Comparison of ENCODE assay signal across 8 mouse cellular contexts in the genomic region with DNA sequence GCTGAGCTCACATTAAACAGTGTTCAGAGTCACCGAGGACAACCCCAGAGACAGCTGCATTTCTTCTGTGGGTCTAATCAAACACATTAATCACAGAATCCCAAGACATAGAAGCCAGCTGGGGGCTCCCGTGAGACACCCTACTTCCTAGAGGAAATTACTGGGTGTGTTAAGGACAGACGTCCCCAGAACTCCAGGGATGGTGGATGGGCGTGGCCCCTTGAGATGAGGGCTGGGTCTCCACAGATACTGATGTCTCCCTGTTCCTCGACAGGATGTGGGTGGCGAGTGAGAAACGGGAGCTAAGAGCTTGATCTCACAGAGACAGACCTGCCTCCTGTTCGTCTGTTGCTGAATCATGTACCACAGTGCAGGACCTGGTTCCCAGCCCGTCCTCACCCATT. TPM values are rescaled to one million over a fixed set of nuclear protein-coding genes. Genes with fewer than 3 reads are reported as not detected.
A peak's percentile ranks its signal among the peaks of the same experiment; 100 is the strongest.
DNase-seq lines count a peak whose midpoint lies in the region; ATAC-seq and TF ChIP-seq lines count a peak whose summit lies in the region.

No protein-coding gene starts in this region.

- H3K27ac ChIP-seq in embryonic fibroblast, embryonic 13.5 days (ENCODE audit: insufficient read depth, low read length) = no peak overlapping the region
- peak overlapping the region; percentile 12; the same call in 1 of the 2 replicates for H3K27ac ChIP-seq in heart, embryonic 16.5 days (ENCODE audit: low read length)
- H3K27ac ChIP-seq in kidney, postnatal 0 days = 0 out of 2 replicates have a peak overlapping the region, but pooled peaks have one; percentile 13
- H3K27ac ChIP-seq in thymus, adult 2 months (ENCODE audit: control insufficient read depth, insufficient read depth, low read length) = no peak overlapping the region

- TF ChIP-seq CTCF in embryonic fibroblast, embryonic 13.5 days (IDR thresholded peaks at IDR 0.05; ENCODE audit: borderline replicate concordance, insufficient read depth, low read length) = no peak
- no peak for TF ChIP-seq CTCF in kidney, postnatal 0 days (IDR thresholded peaks at IDR 0.05; ENCODE audit: low read depth)
- no peak for TF ChIP-seq CTCF in thymus, adult 2 months (IDR thresholded peaks at IDR 0.05; ENCODE audit: borderline replicate concordance, control insufficient read depth, extremely low read depth, insufficient read depth, low read length, poor library complexity)

- peak overlapping the region; percentile 56 for H3K9ac ChIP-seq in heart, embryonic 16.5 days (ENCODE audit: low read length)
- H3K9ac ChIP-seq in kidney, postnatal 0 days (ENCODE audit: low read depth, low read length) = no peak overlapping the region; the same call in 1 of the 2 replicates

- WGBS in heart, embryonic 16.5 days = 3% methylated on average over 9 of the region's 9 CpGs
- under 1% methylated on average over 9 of the region's 9 CpGs for WGBS in kidney, postnatal 0 days
- WGBS in thymus, adult 2 months = under 1% methylated on average over 9 of the region's 9 CpGs

- peak overlapping the region; percentile 65 for H3K4me2 ChIP-seq in heart, embryonic 16.5 days (ENCODE audit: low read depth, low read length)
- peak overlapping the region; percentile 57 for H3K4me2 ChIP-seq in kidney, postnatal 0 days (ENCODE audit: low read length)

- H3K27me3 ChIP-seq in heart, embryonic 16.5 days (ENCODE audit: control insufficient read depth, insufficient read depth, low read length) = no peaks in the 10 kb centered on the region
- H3K27me3 ChIP-seq in kidney, postnatal 0 days (ENCODE audit: insufficient read depth, low read length) = no peaks in the 10 kb centered on the region
- no peaks in the 10 kb centered on the region for H3K27me3 ChIP-seq in thymus, adult 2 months (ENCODE audit: control insufficient read depth, insufficient read depth, low read length)

- peak; percentile 41 for DNase-seq in embryo, embryonic 11 days
- DNase-seq in embryo, embryonic 10 days (ENCODE audit: low spot score) = no peak
- peak; percentile 74 for DNase-seq in kidney, postnatal 0 days (ENCODE audit: low spot score)
- peak; percentile 56 for DNase-seq in lung, postnatal 36 days
- DNase-seq in thymus, adult 2 months = peak; percentile 40
- DNase-seq in urinary bladder, postnatal 10 days (ENCODE audit: low spot score) = no peak

- H3K36me3 ChIP-seq in heart, embryonic 16.5 days (ENCODE audit: control insufficient read depth, insufficient read depth) = no peaks in the 10 kb centered on the region; the same call in 1 of the 2 replicates
- H3K36me3 ChIP-seq in kidney, postnatal 0 days (ENCODE audit: insufficient read depth, low read length) = 0 out of 2 replicates have a peak, but pooled peaks cover 5% of the 10 kb centered on the region
- no peaks in the 10 kb centered on the region for H3K36me3 ChIP-seq in thymus, adult 2 months (ENCODE audit: control insufficient read depth, insufficient read depth, low read length)

- H3K9me3 ChIP-seq in heart, embryonic 16.5 days (replicated peaks; ENCODE audit: control insufficient read depth, low read length) = no peaks in the 10 kb centered on the region
- no peaks in the 10 kb centered on the region for H3K9me3 ChIP-seq in kidney, postnatal 0 days (replicated peaks; ENCODE audit: low read length)

- peak; percentile 36; the same call in 1 of the 2 replicates for TF ChIP-seq POLR2A in embryonic fibroblast, embryonic 13.5 days (IDR thresholded peaks at IDR 0.05; ENCODE audit: low read depth, low read length)
- no peak for TF ChIP-seq POLR2A in thymus, adult 2 months (IDR thresholded peaks at IDR 0.05; ENCODE audit: control insufficient read depth, extremely low read depth, insufficient read depth, low read length, poor library complexity)

- peaks cover 17% of the 10 kb centered on the region for H3K4me1 ChIP-seq in embryonic fibroblast, embryonic 13.5 days (ENCODE audit: control insufficient read depth, insufficient read depth, low read length)
- H3K4me1 ChIP-seq in heart, embryonic 16.5 days (ENCODE audit: control insufficient read depth, insufficient read depth, low read length) = peaks cover 37% of the 10 kb centered on the region
- H3K4me1 ChIP-seq in kidney, postnatal 0 days (replicated peaks; ENCODE audit: insufficient read depth, low read length) = peaks cover 17% of the 10 kb centered on the region; the same call in 1 of the 2 replicates
- peaks cover 28% of the 10 kb centered on the region for H3K4me1 ChIP-seq in thymus, adult 2 months (replicated peaks; ENCODE audit: control insufficient read depth, insufficient read depth, low read length)

- H3K4me3 ChIP-seq in embryonic fibroblast, embryonic 13.5 days (ENCODE audit: insufficient read depth, low read length) = no peak overlapping the region
- peak overlapping the region; percentile 44 for H3K4me3 ChIP-seq in heart, embryonic 16.5 days (ENCODE audit: low read length)
- H3K4me3 ChIP-seq in kidney, postnatal 0 days (replicated peaks; ENCODE audit: low read depth, low read length) = 0 out of 2 replicates have a peak overlapping the region, but pooled peaks have one; percentile 30
- H3K4me3 ChIP-seq in thymus, adult 2 months (ENCODE audit: control insufficient read depth, insufficient read depth, low read length) = no peak overlapping the region

- ATAC-seq in heart, embryonic 16.5 days (replicated peaks; ENCODE audit: extremely low read depth, insufficient read depth, low FRiP score) = no peak
- ATAC-seq in kidney, postnatal 0 days (replicated peaks; ENCODE audit: low FRiP score, low read depth) = no peak

RNA-seq across cellular contexts. Expression of a gene that starts 17.7 kb away (rescaled TPM):
- polyA plus RNA-seq in embryonic fibroblast, embryonic 13.5 days (2011; ENCODE audit: insufficient read length, low read depth, missing spikeins) = not detected in 2 replicates
- not detected in 2 replicates for polyA plus RNA-seq in heart, embryonic 16.5 days (2015; fragmentation: Nextera tagmentation; extraction: Ambion mirVana)
- polyA plus RNA-seq in kidney, postnatal 0 days (2015; fragmentation: Nextera tagmentation; extraction: Ambion mirVana) = not detected in 2 replicates
- polyA plus RNA-seq in thymus, adult 2 months (2012; rRNA removed) = 0.35 and 0.51 TPM in 2 replicates

RNA-seq across cellular contexts. Expression of a gene that starts 33.6 kb away (rescaled TPM):
- 43.3 and 44.5 TPM in 2 replicates for polyA plus RNA-seq in embryonic fibroblast, embryonic 13.5 days (2011; ENCODE audit: insufficient read length, low read depth, missing spikeins)
- polyA plus RNA-seq in heart, embryonic 16.5 days (2015; fragmentation: Nextera tagmentation; extraction: Ambion mirVana) = 28.2 and 28.7 TPM in 2 replicates
- 33.7 and 35.1 TPM in 2 replicates for polyA plus RNA-seq in kidney, postnatal 0 days (2015; fragmentation: Nextera tagmentation; extraction: Ambion mirVana)
- 66.3 and 69.8 TPM in 2 replicates for polyA plus RNA-seq in thymus, adult 2 months (2012; rRNA removed)

Comparison
In these comparisons a context has a peak if more than half of its experiments do, and no peak if none do; other contexts are left out.
1. DNase-seq: peak in embryo, embryonic 11 days (single experiment), kidney, postnatal 0 days (single experiment), lung, postnatal 36 days (single experiment) and thymus, adult 2 months (single experiment); none in embryo, embryonic 10 days (single experiment) and urinary bladder, postnatal 10 days (single experiment).
2. H3K27ac ChIP-seq: peak in heart, embryonic 16.5 days (single experiment) and kidney, postnatal 0 days (single experiment); none in embryonic fibroblast, embryonic 13.5 days (single experiment) and thymus, adult 2 months (single experiment).
3. H3K4me3 ChIP-seq: peak in heart, embryonic 16.5 days (single experiment) and kidney, postnatal 0 days (single experiment); none in embryonic fibroblast, embryonic 13.5 days (single experiment) and thymus, adult 2 months (single experiment).